Mouse (Mus musculus): ENCODE results near the gene Gsk3b.

The Gsk3b gene

DNA sequence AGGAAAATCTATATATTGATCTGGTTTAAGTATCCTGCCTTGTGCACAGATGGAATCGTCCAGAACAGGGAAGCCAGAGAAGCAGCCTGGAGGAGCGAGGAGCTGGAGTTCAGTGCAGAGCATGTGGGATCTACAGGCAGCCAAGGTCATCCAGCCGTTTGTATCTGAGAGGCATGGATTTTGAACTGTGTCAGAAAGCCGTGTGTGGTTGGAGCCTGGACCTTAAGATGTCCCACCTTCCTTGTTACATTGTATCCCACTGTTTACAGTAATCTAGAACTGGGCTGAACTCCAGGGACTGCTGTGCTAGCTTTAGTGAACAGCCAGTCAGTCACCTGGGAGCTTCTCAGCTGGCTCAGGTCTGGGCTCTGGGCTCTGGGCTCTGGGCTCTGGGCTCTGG lies 197.7 kb downstream of the Gsk3b start:
- DNase-seq: no peak

- no peak for DNase-seq
Observed at GRCm38 (mm10) chr16:38287357-38287756, 198.6 kb downstream of the Gsk3b start.

GRCm38 (mm10) chr16:38287762-38288161 lies 199.0 kb downstream of the Gsk3b start:
- no peak for DNase-seq

GRCm38 (mm10) chr16:38288851-38289250 lies 200.1 kb downstream of the Gsk3b start:
- no peak for DNase-seq

DNA sequence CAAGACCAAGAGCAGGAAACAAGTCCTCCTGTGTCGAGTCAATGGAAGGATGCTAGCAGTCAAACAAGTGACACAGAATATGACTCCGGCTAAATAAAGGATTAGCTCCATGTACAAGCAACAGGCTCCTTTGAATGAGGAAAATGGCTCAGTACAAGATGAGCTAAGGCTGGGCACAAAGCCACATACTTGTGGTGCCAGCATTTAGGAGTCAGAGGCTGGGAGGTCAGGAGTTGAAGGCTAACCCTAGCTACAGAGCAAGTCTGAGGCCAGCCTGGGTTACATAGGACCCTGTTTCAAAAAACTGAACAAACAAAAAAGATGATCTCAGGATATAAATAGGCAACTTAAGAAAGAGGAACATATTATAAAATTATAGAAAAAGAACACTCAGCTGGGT lies 201.3 kb downstream of the Gsk3b start:
- no peak for DNase-seq

- DNase-seq: no peak
Observed at GRCm38 (mm10) chr16:38294685-38295348, 206.0 kb downstream of the Gsk3b start, which contains the start of gene Nr1i2. TSS of gene Nr1i2 (minus strand) at chr16:38294824.

GRCm38 (mm10) chr16:38295349-38295930 lies 206.6 kb downstream of the Gsk3b start:
- DNase-seq: no peak

All from cerebellum, adult 18-20 months (tissue).